Mouse (Mus musculus) bone marrow, adult 2 months (tissue): ENCODE data around the gene Flywch1. TPM values are rescaled to one million over a fixed set of nuclear protein-coding genes. Genes with fewer than 3 reads are reported as not detected.

Experiments
- H3K27ac ChIP-seq: fragments of 200-500 bp; 2 replicates; pipeline ENCODE4 v1.5.1; 2012; ENCODE audit warnings: low read depth, mild to moderate bottlenecking, control low read depth, inconsistent platforms, low read length; ENCODE audit not compliant: control insufficient read depth, poor library complexity, insufficient read depth
- H3K4me1 ChIP-seq: fragments of 200-500 bp; 2 replicates; pipeline ENCODE4 v1.6.1; 2011; ENCODE audit warnings: low read length; ENCODE audit not compliant: control insufficient read depth, insufficient read depth
- H3K4me3 ChIP-seq: fragments of 200-500 bp; replicated peaks from 2 replicates; pipeline ENCODE3; 2011; ENCODE audit warnings: mild to moderate bottlenecking, low read depth, low read length, control low read depth; ENCODE audit not compliant: control insufficient read depth
- CTCF ChIP-seq: fragments of 200-500 bp; IDR thresholded peaks from 2 replicates; pipeline ENCODE4 v1.5.1; 2011; ENCODE audit warnings: low read length, control low read depth; ENCODE audit not compliant: control insufficient read depth, insufficient read depth
- POLR2A ChIP-seq: fragments of 200-500 bp; IDR thresholded peaks from 2 replicates; pipeline ENCODE4 v1.6.1; 2011; ENCODE audit warnings: low read depth, mild to moderate bottlenecking, control low read depth, low read length, borderline replicate concordance; ENCODE audit not compliant: control insufficient read depth
- WGBS: fragments of 180-500 bp; shearing (Covaris S2); methylation state at CpG from one replicate; pipeline ENCODE4 v1.1.7; 2018; 5-methylcytosine and 5-hydroxymethylcytosine counted together
- polyA plus RNA-seq: library from polyadenylated mRNA; stranded (reverse); fragments of >200 nt; gene quantifications from 2 replicates; pipeline ENCODE4 v1.2.4, GENCODE M21; 2011; ENCODE audit warnings: low replicate concordance; ENCODE audit not compliant: missing spikeins, insufficient read depth, insufficient read length

The Flywch1 gene
- polyA plus RNA-seq, 1 experiment = 11.2 TPM

DNA sequence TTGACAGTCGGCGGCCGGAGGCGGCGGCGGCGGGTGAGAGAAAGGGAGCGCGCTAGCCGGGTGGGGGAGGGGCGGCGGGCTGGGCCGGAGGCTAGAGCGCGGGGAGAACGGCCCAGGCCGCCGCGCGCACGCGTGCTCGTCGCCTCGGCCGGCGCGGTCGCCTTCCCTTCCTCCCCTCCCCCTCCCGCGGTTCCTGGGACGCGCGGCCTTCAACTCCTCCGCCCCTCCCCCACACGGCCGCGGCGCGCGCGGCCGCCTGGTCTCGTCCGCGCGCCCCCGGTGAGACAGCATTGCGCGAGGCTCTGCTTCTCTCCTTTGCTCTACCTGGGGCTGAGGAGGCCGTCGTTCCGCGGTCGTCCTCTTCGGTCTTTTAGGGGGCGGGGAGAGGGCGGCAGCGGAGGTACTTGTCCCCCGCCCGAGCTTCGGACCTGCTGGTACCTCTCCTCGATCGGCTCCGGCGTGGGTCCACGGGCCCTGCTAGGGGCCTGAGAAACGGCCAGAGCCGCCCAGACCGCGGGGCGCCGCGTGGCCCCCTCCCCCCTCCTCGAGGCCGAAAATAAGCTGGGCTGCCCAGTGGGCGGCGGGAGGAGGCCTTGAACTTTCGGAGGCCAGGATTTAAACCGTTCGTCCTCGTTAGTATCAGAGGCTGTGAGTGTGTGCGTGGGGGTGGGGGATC is 32.1 kb upstream of the Flywch1 start:
- H3K4me1 ChIP-seq = peaks cover 1% of the 10 kb centered on the region; the same call in 1 of the 2 replicates
- peak overlapping the region; percentile 98 for H3K27ac ChIP-seq
- H3K4me3 ChIP-seq = peak overlapping the region; percentile 64
- TF ChIP-seq CTCF = no peak
- no peak for TF ChIP-seq POLR2A
- under 1% methylated on average over 78 of the region's 83 CpGs for WGBS

DNA sequence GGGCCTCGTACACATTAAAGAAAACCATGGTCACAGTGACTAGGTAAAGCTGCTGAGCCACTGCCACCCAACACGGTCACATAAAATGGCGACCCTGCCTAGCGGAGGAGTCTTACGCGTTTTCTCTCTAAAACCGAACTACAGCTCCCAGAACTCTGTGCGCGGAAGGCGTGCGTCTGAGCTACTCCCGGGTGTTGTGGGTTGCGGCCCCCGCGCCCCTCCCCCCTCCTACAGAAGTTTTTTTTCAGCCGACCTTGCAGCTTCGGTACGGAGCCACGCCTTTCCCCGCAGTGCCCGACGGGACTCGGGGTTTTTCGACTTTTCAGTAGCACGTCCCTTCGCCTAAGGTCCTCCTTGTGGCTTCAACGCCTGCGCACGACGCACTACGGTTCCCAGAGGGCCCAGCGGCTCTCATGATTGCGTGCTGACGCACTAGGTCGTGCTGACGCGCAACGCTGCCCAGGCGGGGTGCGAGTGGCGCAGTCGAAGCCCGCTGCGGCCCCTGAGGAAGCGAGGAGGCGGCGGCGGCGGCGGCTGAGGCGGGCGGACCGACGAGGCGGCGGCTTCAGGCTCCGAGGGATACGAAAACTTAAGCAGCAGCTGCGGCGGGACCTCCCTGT is 31.5 kb upstream of the Flywch1 start:
- H3K27ac ChIP-seq = peak overlapping the region; percentile 98
- under 1% methylated on average over 58 of the region's 60 CpGs for WGBS
- peak overlapping the region; percentile 64 for H3K4me3 ChIP-seq
- TF ChIP-seq CTCF (no peak; the same call in 1 of the 2 replicates), POLR2A (peak; percentile 92; the same call in 1 of the 2 replicates)
- H3K4me1 ChIP-seq = peaks cover 1% of the 10 kb centered on the region; the same call in 1 of the 2 replicates

GRCm38 (mm10) chr17:23801627-23802026 is 30.2 kb upstream of the Flywch1 start:
- WGBS = 94% methylated on average over 10 of the region's 10 CpGs

DNA sequence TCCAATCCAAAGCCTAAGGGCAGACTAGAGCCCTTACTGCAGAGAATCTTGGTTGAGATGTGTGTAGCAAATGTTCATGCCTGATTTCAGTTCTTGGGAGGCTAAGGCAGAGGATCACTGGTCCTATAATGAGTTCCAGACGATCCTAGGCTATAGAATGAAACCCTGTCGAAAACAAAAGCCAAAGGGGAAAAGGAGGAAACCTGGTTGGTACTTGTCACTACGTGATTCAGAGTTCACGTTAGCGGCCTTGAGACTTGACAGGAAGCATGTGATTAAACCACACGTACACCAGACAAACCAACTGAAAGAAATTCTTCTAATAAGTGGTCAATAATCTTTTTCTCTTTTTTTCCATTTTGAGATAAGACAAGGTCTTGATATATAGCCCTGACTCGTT is 25.9 kb upstream of the Flywch1 start:
- no peak overlapping the region for H3K4me3 ChIP-seq

More at GRCm38 (mm10) chr17:23801627-23802026, 30.2 kb upstream of the Flywch1 start:
- H3K4me1 ChIP-seq = peaks cover 1% of the 10 kb centered on the region; the same call in 1 of the 2 replicates
- TF ChIP-seq CTCF = no peak
- H3K4me3 ChIP-seq = no peak overlapping the region
- no peak overlapping the region for H3K27ac ChIP-seq

DNA sequence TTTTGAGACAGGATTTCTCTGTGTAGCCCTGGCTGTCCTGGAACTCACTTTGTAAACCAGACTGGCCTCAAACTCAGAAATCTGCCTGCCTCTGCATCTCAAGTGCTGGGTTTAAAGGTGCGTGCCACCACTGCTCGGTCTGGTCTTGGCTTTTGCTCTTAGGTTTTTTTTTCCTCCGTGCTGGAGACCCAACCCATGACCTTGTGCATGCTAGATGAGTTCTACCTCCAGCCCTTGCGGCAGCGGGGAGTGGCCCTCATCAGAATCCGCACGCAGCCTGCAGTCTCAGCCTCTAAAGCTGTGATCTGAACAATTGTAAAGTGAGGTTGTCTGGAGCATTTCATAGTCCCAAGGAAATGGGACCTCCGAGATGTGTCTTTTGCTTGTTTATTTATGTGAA is 23.9 kb upstream of the Flywch1 start:
- Histone ChIP-seq H3K4me3 (no peak overlapping the region), H3K27ac (no peak overlapping the region), H3K4me1 (no peaks in the 10 kb centered on the region; the same call in 1 of the 2 replicates)
- 93% methylated on average over 8 of the region's 8 CpGs for WGBS
- TF ChIP-seq CTCF = no peak
- no peak for TF ChIP-seq POLR2A

More for the DNA sequence above, 25.9 kb upstream of the Flywch1 start:
- 11% methylated on average over 7 of the region's 7 CpGs for WGBS
- TF ChIP-seq CTCF = no peak
- no peak for TF ChIP-seq POLR2A
- H3K27ac ChIP-seq = no peak overlapping the region
- no peaks in the 10 kb centered on the region for H3K4me1 ChIP-seq

GRCm38 (mm10) chr17:23791079-23791357 is 19.6 kb upstream of the Flywch1 start:
- WGBS = 3% methylated on average over 2 of the region's 2 CpGs

GRCm38 (mm10) chr17:23790269-23791078 is 19.1 kb upstream of the Flywch1 start, which contains the start of gene Srrm2:
Gene Srrm2, plus strand, starts transcription at chr17:23790532.
- TF ChIP-seq POLR2A (peak; percentile 86; the same call in 1 of the 2 replicates), CTCF (no peak)
- H3K27ac ChIP-seq = no peak within 1 kb of the TSS
- H3K4me1 ChIP-seq = peaks cover 2% of the 10 kb centered on the region; the same call in 1 of the 2 replicates
- H3K4me3 ChIP-seq = peak within 1 kb of the TSS; percentile 63
- 2% methylated on average over 29 of the region's 29 CpGs for WGBS

More at GRCm38 (mm10) chr17:23791079-23791357, 19.6 kb upstream of the Flywch1 start:
- no peak for TF ChIP-seq CTCF
- TF ChIP-seq POLR2A = no peak
- Histone ChIP-seq H3K4me1 (peaks cover 2% of the 10 kb centered on the region; the same call in 1 of the 2 replicates), H3K27ac (no peak overlapping the region), H3K4me3 (peak overlapping the region; percentile 63)
